Mouse (Mus musculus) lung, embryonic 14.5 days (tissue): ENCODE data around the gene Zhx3. TPM values are rescaled to one million over a fixed set of nuclear protein-coding genes. Genes with fewer than 3 reads are reported as not detected.
A peak's percentile ranks its signal among the peaks of the same experiment; 100 is the strongest.

Experiments
- ATAC-seq: fragments of 200-750 bp; cut with Nextera tagmentation; 2 replicates; pipeline ENCODE4 v1.8.0; 2017; ENCODE audit warnings: mild to moderate bottlenecking, moderate TSS enrichment, moderate library complexity; ENCODE audit not compliant: insufficient read depth
- DNase-seq: peaks from one replicate; pipeline ENCODE4 v3.0.0-alpha.2; 2015
- H3K27ac ChIP-seq: fragments of 300-500 bp; sonication (generic); 2 replicates; pipeline ENCODE4 v1.5.1; 2014; ENCODE audit warnings: low read depth, mild to moderate bottlenecking, moderate library complexity
- H3K27me3 ChIP-seq: fragments of 300-500 bp; sonication (generic); 2 replicates; pipeline ENCODE4 v1.6.1; 2014; ENCODE audit warnings: low read length, control low read depth; ENCODE audit not compliant: insufficient read depth
- H3K36me3 ChIP-seq: fragments of 300-500 bp; sonication (generic); 2 replicates; pipeline ENCODE4 v1.6.1; 2014; ENCODE audit warnings: control low read depth; ENCODE audit not compliant: insufficient read depth
- H3K4me1 ChIP-seq: fragments of 300-500 bp; sonication (generic); 2 replicates; pipeline ENCODE4 v1.6.1; 2014; ENCODE audit warnings: antibody characterized with exemption, control low read depth; ENCODE audit not compliant: insufficient read depth
- H3K4me2 ChIP-seq: fragments of 300-500 bp; sonication (generic); 2 replicates; pipeline ENCODE4 v1.6.1; 2014; ENCODE audit warnings: mild to moderate bottlenecking
- H3K4me3 ChIP-seq: fragments of 300-500 bp; sonication (generic); 2 replicates; pipeline ENCODE4 v1.5.1; 2014; ENCODE audit warnings: low read depth, low read length
- H3K9ac ChIP-seq: fragments of 300-500 bp; sonication (generic); 2 replicates; pipeline ENCODE4 v1.6.1; 2014
- H3K9me3 ChIP-seq: fragments of 300-500 bp; sonication (generic); 2 replicates; pipeline ENCODE4 v1.6.1; 2016; ENCODE audit warnings: low read depth, low read length, control low read depth
- CTCF ChIP-seq: IDR thresholded peaks from 2 replicates; pipeline ENCODE4 v1.5.1; 2016; ENCODE audit warnings: antibody characterized with exemption, low read depth
- WGBS: fragments of 180-500 bp; shearing (Covaris S2); extraction: QIAGEN DNeasy Blood & Tissue Kit; methylation state at CpG from one replicate; pipeline ENCODE4 v1.1.7; 2014; 5-methylcytosine and 5-hydroxymethylcytosine counted together
- polyA plus RNA-seq: library from polyadenylated mRNA; unstranded; fragments of >200 nt; fragmentation: Nextera tagmentation; extraction: Ambion mirVana; gene quantifications from 2 replicates; pipeline ENCODE4 v1.2.1, GENCODE M21; 2014

The Zhx3 gene
- polyA plus RNA-seq, 1 experiment from 2014 or later: 13.0 TPM

DNA sequence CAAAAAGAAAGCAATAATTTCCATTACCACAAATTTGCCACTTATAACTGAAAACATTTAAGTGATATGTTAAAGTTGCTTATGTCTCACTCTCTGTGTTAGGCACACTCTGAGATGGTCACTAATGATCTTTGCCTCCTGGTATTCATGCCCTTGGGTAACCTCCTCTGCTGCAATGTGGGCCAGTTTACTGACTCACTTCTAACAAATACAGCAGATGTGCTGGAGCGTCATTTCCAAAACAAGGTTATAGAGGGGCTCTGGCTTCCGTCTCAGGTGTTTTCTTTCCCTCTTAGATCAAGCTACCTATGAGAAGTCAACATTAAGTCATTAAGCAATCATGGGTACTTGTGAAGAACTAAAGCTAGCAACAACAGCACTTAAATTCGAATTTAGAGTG lies 22.4 kb downstream of the Zhx3 start:
- Histone ChIP-seq H3K9me3 (no peaks in the 10 kb centered on the region), H3K4me1 (no peaks in the 10 kb centered on the region), H3K4me3 (no peak overlapping the region), H3K27me3 (no peaks in the 10 kb centered on the region), H3K27ac (no peak overlapping the region), H3K9ac (no peak overlapping the region), H3K36me3 (no peaks in the 10 kb centered on the region), H3K4me2 (no peak overlapping the region)
- ATAC-seq (no peak), DNase-seq (no peak)
- WGBS: 66% methylated on average over 3 of the region's 3 CpGs
- TF ChIP-seq CTCF: no peak

DNA sequence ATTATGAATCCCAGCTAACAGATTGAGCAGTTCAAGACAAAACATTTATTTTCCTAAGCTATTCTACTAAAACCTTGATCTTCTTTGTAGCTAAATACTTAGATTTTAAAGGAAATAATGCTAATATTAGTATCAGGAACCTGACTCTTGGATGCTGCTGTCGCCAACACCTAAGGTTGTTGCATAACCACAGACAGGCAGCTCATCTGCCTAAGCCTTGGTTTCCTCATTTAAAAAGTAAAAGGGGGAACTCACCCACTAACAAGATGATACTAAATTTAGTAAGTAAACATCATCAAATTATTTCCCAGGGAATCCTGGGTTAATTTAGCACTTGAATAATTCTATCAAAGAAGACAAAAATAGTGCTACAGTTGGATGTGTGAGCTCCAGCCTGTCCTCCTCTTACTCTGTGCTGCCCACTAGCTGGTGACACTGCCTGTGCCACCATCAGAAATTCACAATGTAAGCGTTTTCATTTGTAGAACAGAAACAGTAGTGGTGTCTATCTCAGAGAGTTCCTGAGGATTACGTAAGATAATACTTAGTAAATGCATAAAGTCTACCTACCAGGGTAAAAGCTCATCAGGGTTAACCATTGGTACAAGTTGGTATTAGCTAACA lies 23.1 kb downstream of the Zhx3 start:
- 75% methylated on average over 3 of the region's 3 CpGs for WGBS
- Histone ChIP-seq H3K4me2 (no peak overlapping the region), H3K4me3 (no peak overlapping the region), H3K27me3 (no peaks in the 10 kb centered on the region), H3K27ac (no peak overlapping the region), H3K4me1 (no peaks in the 10 kb centered on the region), H3K36me3 (no peaks in the 10 kb centered on the region), H3K9me3 (no peaks in the 10 kb centered on the region), H3K9ac (no peak overlapping the region)
- peak; percentile 25 for TF ChIP-seq CTCF
- no peak for DNase-seq
- ATAC-seq: no peak

GRCm38 (mm10) chr2:160848186-160848585 lies 24.6 kb downstream of the Zhx3 start:
- H3K27me3 ChIP-seq: no peaks in the 10 kb centered on the region
- DNase-seq (no peak), ATAC-seq (no peak)
- H3K9ac ChIP-seq: no peak overlapping the region
- no peak overlapping the region for H3K4me2 ChIP-seq
- TF ChIP-seq CTCF: no peak
- H3K4me3 ChIP-seq: no peak overlapping the region
- no peaks in the 10 kb centered on the region for H3K9me3 ChIP-seq
- H3K36me3 ChIP-seq: no peaks in the 10 kb centered on the region
- 88% methylated on average over 2 of the region's 2 CpGs for WGBS
- H3K27ac ChIP-seq: no peak overlapping the region
- H3K4me1 ChIP-seq: no peaks in the 10 kb centered on the region

GRCm38 (mm10) chr2:160847664-160848063 lies 25.1 kb downstream of the Zhx3 start:
- DNase-seq (no peak), ATAC-seq (no peak)
- Histone ChIP-seq H3K4me2 (no peak overlapping the region), H3K27me3 (no peaks in the 10 kb centered on the region), H3K36me3 (no peaks in the 10 kb centered on the region), H3K9ac (no peak overlapping the region), H3K4me1 (no peaks in the 10 kb centered on the region), H3K4me3 (no peak overlapping the region), H3K27ac (no peak overlapping the region), H3K9me3 (no peaks in the 10 kb centered on the region)
- TF ChIP-seq CTCF: no peak
- 73% methylated on average over 1 of the region's 1 CpGs for WGBS

DNA sequence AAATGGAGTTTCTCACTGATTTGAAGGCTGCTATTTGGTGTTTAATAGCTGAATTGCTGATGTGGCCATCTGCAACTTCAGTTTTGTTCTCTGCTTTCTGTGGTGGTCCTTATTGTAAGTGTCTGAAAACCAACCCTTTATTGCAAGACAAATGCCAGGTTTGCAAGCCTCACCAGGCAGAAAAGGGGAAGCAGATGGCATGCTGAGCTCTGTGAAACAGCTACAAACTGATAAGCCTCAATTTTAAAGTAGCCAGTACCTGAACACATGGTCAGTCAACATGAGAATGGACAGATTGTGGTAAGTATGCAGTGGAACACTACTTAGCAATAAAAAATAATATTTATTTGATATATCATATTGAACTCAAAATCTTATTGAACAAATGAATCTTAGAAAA lies 32.0 kb downstream of the Zhx3 start:
- Histone ChIP-seq H3K4me1 (no peaks in the 10 kb centered on the region), H3K27me3 (no peaks in the 10 kb centered on the region), H3K27ac (no peak overlapping the region), H3K36me3 (no peaks in the 10 kb centered on the region), H3K9me3 (no peaks in the 10 kb centered on the region), H3K4me2 (no peak overlapping the region), H3K9ac (no peak overlapping the region), H3K4me3 (no peak overlapping the region)
- no peak for ATAC-seq
- TF ChIP-seq CTCF: no peak
- no peak for DNase-seq

DNA sequence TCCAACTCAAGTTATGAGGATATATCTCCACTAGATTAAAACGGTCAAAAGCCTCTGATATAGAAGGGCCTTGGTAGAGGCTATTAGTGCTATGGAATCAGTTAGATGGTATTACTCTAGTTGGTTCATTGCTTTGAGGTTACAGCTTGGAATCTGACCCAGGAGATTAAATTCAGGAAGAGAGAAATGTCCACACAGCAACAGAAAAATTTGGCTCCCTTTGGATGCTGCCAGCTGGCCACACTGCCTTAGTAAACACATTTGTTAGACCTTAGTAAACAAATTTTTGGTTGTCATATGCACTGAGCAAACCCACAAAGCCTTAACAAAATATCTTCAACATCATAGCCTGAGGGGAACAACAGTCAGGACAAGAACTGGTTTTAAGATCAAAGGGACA lies 62.0 kb downstream of the Zhx3 start:
- ATAC-seq (no peak), DNase-seq (no peak)
- H3K4me1 ChIP-seq: no peaks in the 10 kb centered on the region
- no peak overlapping the region for H3K27ac ChIP-seq
- H3K27me3 ChIP-seq: no peaks in the 10 kb centered on the region
- TF ChIP-seq CTCF: no peak
- H3K4me3 ChIP-seq: no peak overlapping the region
- 63% methylated on average over 1 of the region's 1 CpGs for WGBS
- no peaks in the 10 kb centered on the region for H3K36me3 ChIP-seq
- H3K4me2 ChIP-seq: no peak overlapping the region
- no peak overlapping the region for H3K9ac ChIP-seq
- H3K9me3 ChIP-seq: no peaks in the 10 kb centered on the region

- DNase-seq (no peak), ATAC-seq (no peak)
- Histone ChIP-seq H3K4me3 (no peak overlapping the region), H3K9me3 (no peaks in the 10 kb centered on the region), H3K9ac (no peak overlapping the region), H3K4me1 (no peaks in the 10 kb centered on the region), H3K27ac (no peak overlapping the region), H3K36me3 (no peaks in the 10 kb centered on the region), H3K4me2 (no peak overlapping the region), H3K27me3 (no peaks in the 10 kb centered on the region)
- no peak for TF ChIP-seq CTCF
These were observed 62.4 kb downstream of the Zhx3 start for GRCm38 (mm10) chr2:160810376-160810775.

- TF ChIP-seq CTCF: no peak
- H3K4me1 ChIP-seq: 0 out of 2 replicates have a peak, but pooled peaks cover 3% of the 10 kb centered on the region
- no peak overlapping the region for H3K27ac ChIP-seq
- H3K4me3 ChIP-seq: no peak overlapping the region
- DNase-seq (peak; percentile 15), ATAC-seq (no peak)
- H3K9ac ChIP-seq: no peak overlapping the region
- no peaks in the 10 kb centered on the region for H3K36me3 ChIP-seq
- 43% methylated on average over 3 of the region's 3 CpGs for WGBS
- H3K9me3 ChIP-seq: no peaks in the 10 kb centered on the region
- H3K4me2 ChIP-seq: no peak overlapping the region
- no peaks in the 10 kb centered on the region for H3K27me3 ChIP-seq
These were observed 66.7 kb downstream of the Zhx3 start for GRCm38 (mm10) chr2:160806091-160806521.
